Mouse (Mus musculus) brain, embryonic 14.5 days (tissue): ENCODE results near the gene Bex3.

Source experiments
- CTCF ChIP-seq: fragments of 200-500 bp; IDR thresholded peaks from 2 replicates; pipeline ENCODE4 v1.5.1; 2012; ENCODE audit warnings: inconsistent platforms, mild to moderate bottlenecking, moderate library complexity, borderline replicate concordance; ENCODE audit not compliant: insufficient read depth, insufficient read length; ENCODE audit errors: extremely low read depth
- POLR2A ChIP-seq: fragments of 200-500 bp; IDR thresholded peaks from 2 replicates; pipeline ENCODE4 v1.6.1; 2012; ENCODE audit warnings: mild to moderate bottlenecking, inconsistent platforms, borderline replicate concordance; ENCODE audit not compliant: poor library complexity, insufficient read depth, insufficient read length, severe bottlenecking; ENCODE audit errors: extremely low read depth

DNA sequence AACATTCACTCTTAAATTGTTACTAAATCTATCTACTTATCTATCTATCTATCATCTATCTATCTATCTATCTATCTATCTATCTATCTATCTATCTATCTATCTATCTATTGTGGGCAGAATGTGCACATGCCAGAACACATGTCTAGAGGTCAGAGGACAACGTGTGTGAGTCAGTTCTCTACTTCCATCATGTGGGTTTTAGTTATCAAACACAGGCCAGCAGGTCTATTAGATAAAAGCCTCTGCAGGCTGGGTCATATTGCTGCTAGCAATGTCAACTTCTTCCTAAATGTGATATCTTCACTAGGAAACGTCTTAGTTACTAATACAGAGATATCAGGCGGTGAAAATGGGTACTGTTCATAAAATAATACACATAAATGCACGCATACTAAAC, 49.9 kb downstream of the Bex3 start:
- TF ChIP-seq CTCF (no peak), POLR2A (no peak)
